Mouse (Mus musculus): ENCODE measurements around the gene Gm7544.

GRCm38 (mm10) chr1:82991596-82991995 lies 35.8 kb upstream of the Gm7544 start:
- TF ChIP-seq CTCF (IDR thresholded peaks at IDR 0.05; ENCODE audit: borderline replicate concordance, insufficient read depth, low read length) (no peak), POLR2A (IDR thresholded peaks at IDR 0.05; ENCODE audit: low read depth, low read length) (no peak)
